Comparison of ENCODE assay signal across 9 mouse cellular contexts in the genomic region with DNA sequence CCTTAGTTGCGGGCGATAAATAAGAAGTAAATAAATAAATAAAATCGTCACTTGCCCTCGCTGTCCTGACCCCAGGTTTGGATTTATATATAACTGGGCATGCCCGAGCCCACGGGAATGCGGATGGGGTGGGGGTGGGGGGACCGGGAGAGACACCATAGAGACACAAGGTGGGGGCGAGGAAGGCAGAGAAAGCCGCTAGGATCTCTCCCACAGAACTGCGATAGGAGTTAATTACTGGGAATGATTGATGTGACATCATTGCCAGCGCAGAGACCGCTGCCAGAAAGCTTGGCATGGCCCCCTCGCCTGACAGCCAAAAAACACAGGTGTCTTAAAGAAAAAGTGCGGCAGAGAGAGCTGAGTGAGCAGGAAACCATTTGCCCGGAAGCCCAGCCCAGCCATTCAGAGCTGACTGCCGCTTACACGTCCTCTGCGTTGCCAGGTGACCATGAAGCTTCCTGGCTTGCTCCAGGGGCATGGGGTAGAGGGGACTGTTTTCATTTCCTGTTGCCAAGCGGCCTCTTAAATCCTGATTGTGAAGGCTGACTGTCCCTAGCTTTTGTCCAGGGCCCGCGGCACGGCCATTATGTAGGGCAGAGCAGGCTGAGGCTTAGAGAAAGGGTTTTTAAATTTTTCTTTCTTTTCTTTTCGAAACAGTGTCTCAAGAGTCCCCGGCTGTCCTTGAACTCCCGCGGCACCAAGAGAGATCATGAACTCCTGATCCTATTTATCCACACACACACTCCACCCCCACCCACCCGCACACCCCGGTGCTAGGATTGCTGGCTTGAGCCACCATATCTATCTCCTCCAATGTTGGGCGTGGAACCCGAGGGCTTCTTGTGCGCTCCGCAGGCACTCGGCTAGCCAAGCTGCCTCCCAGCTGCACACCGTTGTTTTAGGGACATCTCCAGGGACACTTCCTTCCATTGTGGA. TPM values are rescaled to one million over a fixed set of nuclear protein-coding genes. Genes with fewer than 3 reads are reported as not detected.
DNase-seq lines count a peak whose midpoint lies in the region; ATAC-seq and TF ChIP-seq lines count a peak whose summit lies in the region.
"Had no signal": no experiment of that assay in that cellular context is flagged by ENCODE, and none has a peak within 500 bp of the region (broad histone marks: within the 10 kb centered on the region; RNA-seq: fewer than 3 reads in every experiment).

No protein-coding gene starts in this region.

- TF ChIP-seq CTCF in spleen, adult 2 months (IDR thresholded peaks at IDR 0.05; ENCODE audit: extremely low read depth, insufficient read depth, insufficient read length, insufficient replicate concordance): no peak

- H3K27me3 ChIP-seq in heart, embryonic 10.5 days (ENCODE audit: insufficient read depth, poor library complexity, severe bottlenecking): no peaks in the 10 kb centered on the region
- no peaks in the 10 kb centered on the region for H3K27me3 ChIP-seq in limb, embryonic 14.5 days (ENCODE audit: control insufficient read depth, insufficient read depth, low read length)
- H3K27me3 ChIP-seq in midbrain, embryonic 14.5 days (ENCODE audit: control insufficient read depth, insufficient read depth, low read length): no peaks in the 10 kb centered on the region
- H3K27me3 ChIP-seq in spleen, adult 2 months (ENCODE audit: control insufficient read depth, insufficient read depth, low read length): no peaks in the 10 kb centered on the region
- H3K27me3 ChIP-seq: CH12.LX had no signal

- ATAC-seq in erythroid progenitor cell, adult 5-6 weeks (replicated peaks; ENCODE audit: low FRiP score, poor library complexity, severe bottlenecking): peak; percentile 87
- ATAC-seq in limb, embryonic 14.5 days (ENCODE audit: low FRiP score, low read depth): peak; percentile 48; the same call in 1 of the 2 replicates
- peak; percentile 81 for ATAC-seq in midbrain, embryonic 14.5 days (ENCODE audit: low FRiP score, low TSS enrichment)

- TF ChIP-seq POLR2A in limb, embryonic 14.5 days (IDR thresholded peaks at IDR 0.05; ENCODE audit: borderline replicate concordance, extremely low read depth, insufficient read depth, insufficient read length): no peak
- no peak; the same call in 1 of the 2 replicates for TF ChIP-seq POLR2A in spleen, adult 2 months (IDR thresholded peaks at IDR 0.05; ENCODE audit: low read depth, low read length)

- no peaks in the 10 kb centered on the region for H3K36me3 ChIP-seq in heart, embryonic 10.5 days
- no peaks in the 10 kb centered on the region for H3K36me3 ChIP-seq in limb, embryonic 14.5 days (ENCODE audit: control insufficient read depth, insufficient read depth, low read length)
- no peaks in the 10 kb centered on the region for H3K36me3 ChIP-seq in midbrain, embryonic 14.5 days (ENCODE audit: control insufficient read depth, insufficient read depth, low read length)
- no peaks in the 10 kb centered on the region for H3K36me3 ChIP-seq in spleen, adult 2 months (ENCODE audit: control insufficient read depth, insufficient read depth, low read length)

- peak overlapping the region; percentile 63 for H3K4me3 ChIP-seq in heart, embryonic 10.5 days
- peak overlapping the region; percentile 30 for H3K4me3 ChIP-seq in limb, embryonic 14.5 days (replicated peaks; ENCODE audit: low read length)
- peak overlapping the region; percentile 35 for H3K4me3 ChIP-seq in midbrain, embryonic 14.5 days (replicated peaks; ENCODE audit: low read depth, low read length)
- peak overlapping the region; percentile 65 for H3K4me3 ChIP-seq in spleen, adult 2 months (ENCODE audit: extremely low read depth, insufficient read depth, insufficient read length)

- H3K27ac ChIP-seq in heart, embryonic 10.5 days: peak overlapping the region; percentile 80
- peak overlapping the region; percentile 68 for H3K27ac ChIP-seq in limb, embryonic 14.5 days (replicated peaks; ENCODE audit: low read depth, low read length)
- H3K27ac ChIP-seq in midbrain, embryonic 14.5 days (replicated peaks; ENCODE audit: low read depth, low read length): peak overlapping the region; percentile 66
- peak overlapping the region; percentile 88 for H3K27ac ChIP-seq in spleen, adult 2 months (ENCODE audit: insufficient read depth, low read length)

- peaks cover 40% of the 10 kb centered on the region for H3K4me1 ChIP-seq in heart, embryonic 10.5 days
- H3K4me1 ChIP-seq in limb, embryonic 14.5 days (ENCODE audit: control insufficient read depth, insufficient read depth, low read length): peaks cover 18% of the 10 kb centered on the region
- peaks cover 16% of the 10 kb centered on the region; the same call in 1 of the 2 replicates for H3K4me1 ChIP-seq in midbrain, embryonic 14.5 days (ENCODE audit: control insufficient read depth, insufficient read depth, low read length)
- peaks cover 24% of the 10 kb centered on the region; the same call in 1 of the 2 replicates for H3K4me1 ChIP-seq in spleen, adult 2 months (ENCODE audit: control insufficient read depth, insufficient read depth, insufficient read length)

- DNase-seq in 3134 (ENCODE audit: extremely low read depth, insufficient read length, low spot score): peak; percentile 61
- DNase-seq in brain, embryonic 18.5 days (ENCODE audit: low read depth, low spot score): peak; percentile 78
- peak; percentile 92 for DNase-seq in heart, embryonic 10.5 days (ENCODE audit: low spot score)
- DNase-seq in kidney, adult 9 months: peak; percentile 75
- peak; percentile 71 for DNase-seq in limb, embryonic 14.5 days (ENCODE audit: low spot score)
- peak; percentile 84 for DNase-seq in midbrain, embryonic 14.5 days
- peak; percentile 63 to 81 for DNase-seq in spleen, adult 2 months (ENCODE audit: low read depth in 1 of 2, low spot score in 2 of 2)

- H3K9me3 ChIP-seq in heart, embryonic 10.5 days: no peaks in the 10 kb centered on the region
- H3K9me3 ChIP-seq in limb, embryonic 14.5 days (ENCODE audit: control insufficient read depth, low read length): no peaks in the 10 kb centered on the region
- H3K9me3 ChIP-seq in midbrain, embryonic 14.5 days (ENCODE audit: control insufficient read depth, low read length): no peaks in the 10 kb centered on the region

- WGBS in heart, embryonic 10.5 days: 23% methylated on average over 35 of the region's 35 CpGs
- WGBS in limb, embryonic 14.5 days: 24% methylated on average over 35 of the region's 35 CpGs
- 22% methylated on average over 35 of the region's 35 CpGs for WGBS in midbrain, embryonic 14.5 days
- 22% methylated on average over 35 of the region's 35 CpGs for WGBS in spleen, adult 2 months

- peak overlapping the region; percentile 37 for H3K9ac ChIP-seq in limb, embryonic 14.5 days (ENCODE audit: low read depth, low read length, severe bottlenecking)
- H3K9ac ChIP-seq in midbrain, embryonic 14.5 days (replicated peaks; ENCODE audit: low read length): peak overlapping the region; percentile 44; the same call in 1 of the 2 replicates

- H3K4me2 ChIP-seq in limb, embryonic 14.5 days (replicated peaks; ENCODE audit: low read depth, low read length, severe bottlenecking): peak overlapping the region; percentile 63
- peak overlapping the region; percentile 60 for H3K4me2 ChIP-seq in midbrain, embryonic 14.5 days (ENCODE audit: low read length)

RNA-seq across cellular contexts. Expression of a gene that starts 29.1 kb away (rescaled TPM):
- 9.2 and 9.7 TPM in 2 replicates for total RNA-seq in erythroid progenitor cell, adult 5-6 weeks (2015; ENCODE audit: low replicate concordance)
- total RNA-seq in erythroid progenitor cell, adult 5-6 weeks (2017; ENCODE audit: low replicate concordance): 6.9 and 8.0 TPM in 2 replicates
- polyA plus RNA-seq in heart, embryonic 10.5 days (2016; fragmentation: Nextera tagmentation; extraction: Ambion mirVana): 19.6 and 21.1 TPM in 2 replicates
- 22.3 and 23.2 TPM in 2 replicates for polyA plus RNA-seq in limb, embryonic 14.5 days (2012; rRNA removed)
- 19.4 and 20.7 TPM in 2 replicates for polyA plus RNA-seq in limb, embryonic 14.5 days (2014; fragmentation: Nextera tagmentation; extraction: Ambion mirVana)
- 2.4 and 4.5 TPM in 2 replicates for polyA plus RNA-seq in midbrain, embryonic 14.5 days (2014; fragmentation: Nextera tagmentation; extraction: Ambion mirVana)
- polyA plus RNA-seq in spleen, adult 2 months (2012; rRNA removed): 20.4 and 26.2 TPM in 2 replicates

Comparison
In these comparisons a context has a peak if more than half of its experiments do, and no peak if none do; other contexts are left out.
1. Peak in every context shown above with its lines: DNase-seq, ATAC-seq, H3K4me3 ChIP-seq and H3K27ac ChIP-seq.